Mouse (Mus musculus): ENCODE measurements at regions not wholly inside any gene's neighbourhood (a gene's known extent, or its start where the extent isn't known, plus 50 kb on each side); places are given as distances from the start of the nearest gene placed in this dataset.
"Not testable (repeated sequence)": the region's sequence is repeated elsewhere in the genome, so short reads cannot be mapped to it uniquely, and the experiment has no call there.

DNA sequence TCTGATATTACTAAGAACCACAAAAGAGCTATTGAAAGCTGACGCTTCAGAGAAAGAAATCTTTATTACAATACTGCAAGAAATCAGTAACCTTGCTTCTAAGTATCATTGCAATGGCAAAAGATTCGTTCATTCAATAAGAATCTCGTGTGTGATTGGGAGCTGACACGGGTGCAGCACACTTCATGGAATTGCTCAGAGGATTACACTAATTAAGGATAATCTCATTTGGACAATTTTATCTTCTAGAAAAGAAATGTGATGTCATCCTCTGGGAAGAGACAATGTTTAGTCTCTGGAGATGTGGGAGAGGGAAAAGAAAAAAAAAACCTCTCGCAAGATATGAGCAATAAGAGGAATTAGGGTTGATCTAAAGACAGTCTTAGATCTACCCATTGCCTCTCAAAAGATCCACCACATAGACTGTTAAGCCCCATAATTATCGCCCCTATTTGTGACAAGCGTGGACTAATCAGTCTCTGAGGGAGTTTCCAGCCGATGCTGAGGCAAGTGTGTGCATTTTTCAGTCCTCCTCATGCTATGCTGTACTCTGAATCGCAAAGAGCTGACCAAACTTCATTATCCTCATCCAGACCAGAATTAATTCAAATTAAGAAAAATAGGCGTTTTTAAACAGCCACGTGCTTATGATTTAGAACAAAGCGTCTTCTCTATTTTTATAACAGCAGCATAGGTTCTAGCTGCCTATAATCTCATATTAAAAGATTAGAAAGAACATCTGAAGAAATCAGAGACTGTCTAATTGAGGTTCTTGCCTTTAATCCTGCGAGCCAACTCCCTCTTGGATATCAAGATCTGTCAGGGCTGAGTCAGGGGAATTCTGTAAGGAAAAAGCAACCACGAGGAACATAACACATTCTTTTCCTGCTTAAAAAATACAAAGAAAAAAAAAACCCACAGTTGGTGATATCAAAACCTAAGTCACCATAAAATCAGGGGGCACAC, 271.1 kb upstream of the Ednrb start:
- Histone ChIP-seq H3K4me2 (replicated peaks; ENCODE audit: low read depth, low read length) (no peak overlapping the region), H3K27ac (ENCODE audit: low read length) (no peak overlapping the region), H3K9ac (replicated peaks; ENCODE audit: low read length) (no peak overlapping the region), H3K4me1 (ENCODE audit: insufficient read depth, low read length) (no peaks in the 10 kb centered on the region), H3K9me3 (ENCODE audit: low read length) (no peaks in the 10 kb centered on the region), H3K4me3 (ENCODE audit: low read length) (no peak overlapping the region), H3K36me3 (ENCODE audit: insufficient read depth, low read length) (no peaks in the 10 kb centered on the region), H3K27me3 (ENCODE audit: insufficient read depth, low read length) (no peaks in the 10 kb centered on the region)
- ATAC-seq (ENCODE audit: low FRiP score, low TSS enrichment), result no peak
- 86% methylated on average over 14 of the region's 14 CpGs for WGBS

DNA sequence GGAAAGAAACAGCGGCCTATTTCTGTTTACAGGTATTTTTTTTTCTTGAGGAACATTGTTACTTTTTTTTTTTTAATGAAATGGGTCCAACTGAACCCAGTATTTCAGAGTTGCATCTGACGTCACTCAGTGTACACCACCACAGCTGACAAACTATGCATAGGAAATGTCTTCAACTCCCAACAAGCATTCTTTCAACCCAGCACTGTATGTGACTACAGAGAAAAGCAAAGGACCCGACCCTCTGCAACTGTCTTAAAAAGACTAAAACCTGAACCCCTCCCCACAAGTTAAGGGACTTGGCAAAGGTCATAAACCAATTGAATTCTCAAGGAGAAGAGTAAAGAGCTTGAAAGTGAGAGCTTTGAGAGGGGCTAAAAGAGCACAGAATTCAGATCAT, 270.0 kb upstream of the Ednrb start:
- H3K4me1 ChIP-seq (ENCODE audit: insufficient read depth, low read length), result no peaks in the 10 kb centered on the region
- H3K4me3 ChIP-seq (ENCODE audit: low read length), result no peak overlapping the region
- H3K4me2 ChIP-seq (replicated peaks; ENCODE audit: low read depth, low read length), result no peak overlapping the region
- no peak overlapping the region for H3K27ac ChIP-seq (ENCODE audit: low read length)
- no peak for ATAC-seq (ENCODE audit: low FRiP score, low TSS enrichment)
- H3K9me3 ChIP-seq (ENCODE audit: low read length), result no peaks in the 10 kb centered on the region
- no peaks in the 10 kb centered on the region for H3K27me3 ChIP-seq (ENCODE audit: insufficient read depth, low read length)
- whole genome bisulfite sequencing, result 71% methylated on average over 3 of the region's 3 CpGs
- H3K9ac ChIP-seq (replicated peaks; ENCODE audit: low read length), result no peak overlapping the region
- no peaks in the 10 kb centered on the region for H3K36me3 ChIP-seq (ENCODE audit: insufficient read depth, low read length)

DNA sequence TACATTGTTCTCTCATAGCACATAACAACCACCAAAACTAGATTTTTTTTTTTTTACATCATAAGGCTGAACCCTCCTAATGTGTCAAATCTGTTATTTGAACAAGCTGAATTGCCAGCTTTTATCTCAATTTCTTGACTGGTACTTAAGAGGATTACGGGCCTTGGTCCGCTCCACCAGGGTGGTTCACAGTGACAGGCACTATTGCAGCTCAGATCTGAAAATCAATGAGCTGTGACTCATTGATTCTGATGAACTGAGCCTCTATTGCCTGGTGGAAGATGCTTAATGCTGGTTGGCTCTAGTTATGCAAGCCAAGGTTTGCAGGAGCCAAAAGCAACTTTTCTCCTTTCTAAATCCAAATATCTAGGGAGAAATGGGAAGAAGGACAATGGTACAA, 269.2 kb upstream of the Ednrb start:
- H3K9ac ChIP-seq (replicated peaks; ENCODE audit: low read length), result no peak overlapping the region

DNA sequence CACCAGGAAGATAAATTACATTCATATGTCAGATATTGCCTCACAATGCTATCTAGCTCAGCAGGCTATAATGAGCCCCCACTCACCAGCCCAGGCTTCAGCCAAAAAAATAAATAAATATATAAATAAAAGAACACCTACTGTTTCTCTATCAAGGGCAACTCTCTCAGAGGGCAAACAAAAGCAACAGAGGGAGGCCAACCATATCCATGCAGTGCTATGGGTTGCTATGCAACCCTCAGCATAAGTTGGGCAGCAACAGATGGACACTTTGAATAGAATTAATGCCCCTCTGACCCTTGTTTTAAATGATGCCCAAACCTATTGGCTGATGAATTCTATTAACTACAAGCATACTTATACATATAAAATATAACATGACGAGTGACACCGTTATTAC, 242.2 kb upstream of the Ednrb start:
- H3K9me3 ChIP-seq (ENCODE audit: low read length), result no peaks in the 10 kb centered on the region
- H3K27ac ChIP-seq (ENCODE audit: low read length), result no peak overlapping the region
- no peak overlapping the region for H3K9ac ChIP-seq (replicated peaks; ENCODE audit: low read length)
- no peaks in the 10 kb centered on the region for H3K27me3 ChIP-seq (ENCODE audit: insufficient read depth, low read length)
- no peak overlapping the region for H3K4me2 ChIP-seq (replicated peaks; ENCODE audit: low read depth, low read length)
- no peaks in the 10 kb centered on the region for H3K36me3 ChIP-seq (ENCODE audit: insufficient read depth, low read length)
- WGBS, result 96% methylated on average over 2 of the region's 2 CpGs
- no peak for ATAC-seq (ENCODE audit: low FRiP score, low TSS enrichment)
- no peaks in the 10 kb centered on the region for H3K4me1 ChIP-seq (ENCODE audit: insufficient read depth, low read length)
- no peak overlapping the region for H3K4me3 ChIP-seq (ENCODE audit: low read length)

More for the DNA sequence above, 269.2 kb upstream of the Ednrb start:
- Histone ChIP-seq H3K9me3 (ENCODE audit: low read length) (no peaks in the 10 kb centered on the region), H3K27me3 (ENCODE audit: insufficient read depth, low read length) (no peaks in the 10 kb centered on the region), H3K27ac (ENCODE audit: low read length) (no peak overlapping the region), H3K4me1 (ENCODE audit: insufficient read depth, low read length) (no peaks in the 10 kb centered on the region), H3K4me3 (ENCODE audit: low read length) (no peak overlapping the region), H3K36me3 (ENCODE audit: insufficient read depth, low read length) (no peaks in the 10 kb centered on the region), H3K4me2 (replicated peaks; ENCODE audit: low read depth, low read length) (no peak overlapping the region)
- whole genome bisulfite sequencing, result 63% methylated on average over 2 of the region's 2 CpGs
- no peak for ATAC-seq (ENCODE audit: low FRiP score, low TSS enrichment)

DNA sequence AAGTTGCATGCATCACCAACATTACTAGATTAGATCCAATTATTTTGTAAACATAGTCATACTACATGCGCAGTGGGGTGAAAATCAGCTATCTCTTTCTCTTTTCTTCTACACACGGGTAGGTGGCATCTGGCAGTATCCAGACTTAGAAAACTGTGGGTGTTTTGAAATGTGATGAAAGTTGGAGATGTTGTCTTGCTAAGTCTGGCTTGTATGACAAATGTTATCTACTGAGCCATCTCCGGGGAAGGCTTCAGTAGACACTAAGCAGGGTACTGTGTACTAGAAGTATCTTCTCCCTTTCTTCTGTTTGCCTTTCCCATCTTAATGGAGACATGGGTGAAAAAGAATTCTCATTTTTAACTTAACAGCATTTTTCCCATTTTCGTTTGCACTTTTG, 220.0 kb upstream of the Ednrb start:
- H3K27ac ChIP-seq (ENCODE audit: low read length); H3K36me3 ChIP-seq (ENCODE audit: insufficient read depth, low read length); H3K4me1 ChIP-seq (ENCODE audit: insufficient read depth, low read length); H3K9me3 ChIP-seq (ENCODE audit: low read length); H3K4me3 ChIP-seq (ENCODE audit: low read length); H3K27me3 ChIP-seq (ENCODE audit: insufficient read depth, low read length); ATAC-seq (ENCODE audit: low FRiP score, low TSS enrichment); H3K9ac ChIP-seq (replicated peaks; ENCODE audit: low read length); H3K4me2 ChIP-seq (replicated peaks; ENCODE audit: low read depth, low read length): not testable (repeated sequence)
- 65% methylated on average over 1 of the region's 4 CpGs for WGBS

DNA sequence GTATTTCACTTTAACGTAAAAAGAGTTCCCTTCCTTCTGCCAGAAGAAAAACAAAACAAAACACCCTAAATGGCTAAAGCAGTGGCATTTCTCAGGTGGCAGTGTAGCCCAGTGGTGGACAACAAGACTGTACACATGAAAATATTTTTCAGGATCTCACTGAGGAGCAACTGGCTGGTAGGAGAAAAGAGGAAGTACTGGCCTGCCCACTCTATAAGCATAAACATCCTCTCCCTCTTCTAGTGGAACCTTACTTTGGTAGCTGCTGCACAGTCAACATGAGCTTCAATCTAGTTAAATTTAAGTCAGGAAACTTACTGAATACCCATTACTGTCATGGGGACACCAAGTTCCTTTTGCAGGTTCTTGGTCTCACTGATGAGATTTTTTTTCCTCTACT, 209.5 kb upstream of the Ednrb start:
- WGBS, result 89% methylated on average over 1 of the region's 1 CpGs
- no peak overlapping the region for H3K4me2 ChIP-seq (replicated peaks; ENCODE audit: low read depth, low read length)
- no peak overlapping the region for H3K4me3 ChIP-seq (ENCODE audit: low read length)
- no peaks in the 10 kb centered on the region for H3K27me3 ChIP-seq (ENCODE audit: insufficient read depth, low read length)
- no peaks in the 10 kb centered on the region for H3K4me1 ChIP-seq (ENCODE audit: insufficient read depth, low read length)
- H3K9me3 ChIP-seq (ENCODE audit: low read length), result no peaks in the 10 kb centered on the region
- H3K27ac ChIP-seq (ENCODE audit: low read length), result no peak overlapping the region
- no peak overlapping the region for H3K9ac ChIP-seq (replicated peaks; ENCODE audit: low read length)
- no peaks in the 10 kb centered on the region for H3K36me3 ChIP-seq (ENCODE audit: insufficient read depth, low read length)
- no peak for ATAC-seq (ENCODE audit: low FRiP score, low TSS enrichment)

DNA sequence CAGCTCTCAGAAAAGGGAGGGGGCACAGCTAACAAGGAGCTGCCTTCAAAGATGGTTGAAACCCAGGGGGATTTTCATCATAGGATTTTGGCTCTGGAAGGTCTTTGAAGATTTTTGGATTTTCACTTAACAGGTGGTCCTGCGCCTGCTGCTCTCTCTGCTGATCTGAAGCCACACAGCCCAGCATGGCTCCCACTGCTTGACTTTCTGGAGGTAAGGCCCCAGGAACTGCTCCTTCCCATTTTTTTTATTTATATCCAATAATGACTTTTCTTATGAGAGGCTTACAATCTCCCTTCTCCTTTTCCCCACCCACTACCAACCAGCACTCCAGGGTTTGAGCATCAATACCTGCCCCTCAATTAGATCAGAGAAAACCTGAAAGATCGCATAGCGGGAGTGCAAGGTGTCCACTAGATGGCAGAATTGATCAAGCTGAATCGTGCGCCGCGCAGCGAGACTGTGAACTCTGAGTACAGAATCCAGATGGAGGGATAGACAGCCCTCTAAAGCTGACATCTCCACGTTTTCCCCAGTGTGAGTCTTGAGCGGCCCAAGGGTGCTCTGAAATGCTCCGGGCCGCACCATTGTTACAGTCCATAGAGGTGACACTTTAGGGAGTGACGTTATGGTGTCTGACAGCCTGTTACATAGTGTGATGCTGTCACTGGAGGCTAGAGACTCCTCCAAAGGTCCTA, 194.6 kb upstream of the Ednrb start:
- no peaks in the 10 kb centered on the region for H3K36me3 ChIP-seq (ENCODE audit: insufficient read depth, low read length)
- 10% methylated on average over 13 of the region's 13 CpGs for WGBS
- peaks cover 7% of the 10 kb centered on the region; the same call in 1 of the 2 replicates for H3K27me3 ChIP-seq (ENCODE audit: insufficient read depth, low read length)
- H3K4me2 ChIP-seq (replicated peaks; ENCODE audit: low read depth, low read length), result no peak overlapping the region
- H3K4me3 ChIP-seq (ENCODE audit: low read length), result no peak overlapping the region
- H3K4me1 ChIP-seq (ENCODE audit: insufficient read depth, low read length), result no peaks in the 10 kb centered on the region
- H3K9me3 ChIP-seq (ENCODE audit: low read length), result no peaks in the 10 kb centered on the region
- no peak overlapping the region for H3K27ac ChIP-seq (ENCODE audit: low read length)
- ATAC-seq (ENCODE audit: low FRiP score, low TSS enrichment), result peak; percentile 79
- no peak overlapping the region for H3K9ac ChIP-seq (replicated peaks; ENCODE audit: low read length)

DNA sequence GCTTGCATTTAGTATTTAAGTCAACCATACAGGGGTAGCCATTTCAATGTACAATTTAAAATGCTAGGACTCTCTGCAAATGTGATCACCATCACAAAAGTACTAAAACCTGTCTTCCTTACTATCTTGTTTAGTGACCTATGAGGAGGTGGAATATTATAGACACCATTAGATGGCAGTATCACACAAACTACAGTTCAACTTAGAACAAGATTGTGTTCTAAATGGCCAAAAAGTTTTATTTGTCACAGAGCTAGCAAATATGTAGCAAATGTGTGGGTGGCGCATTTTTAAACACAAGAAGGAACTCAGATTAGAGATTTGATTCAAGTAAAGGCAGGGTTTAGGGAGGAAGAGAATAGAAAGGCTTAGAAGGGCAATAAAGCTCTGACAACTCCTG, 189.4 kb upstream of the Ednrb start:
- Histone ChIP-seq H3K9ac (replicated peaks; ENCODE audit: low read length) (no peak overlapping the region), H3K4me1 (ENCODE audit: insufficient read depth, low read length) (0 out of 2 replicates have a peak, but pooled peaks cover 2% of the 10 kb centered on the region), H3K27ac (ENCODE audit: low read length) (no peak overlapping the region), H3K9me3 (ENCODE audit: low read length) (no peaks in the 10 kb centered on the region), H3K4me3 (ENCODE audit: low read length) (no peak overlapping the region), H3K27me3 (ENCODE audit: insufficient read depth, low read length) (peaks cover 10% of the 10 kb centered on the region; the same call in 1 of the 2 replicates), H3K36me3 (ENCODE audit: insufficient read depth, low read length) (no peaks in the 10 kb centered on the region), H3K4me2 (replicated peaks; ENCODE audit: low read depth, low read length) (no peak overlapping the region)
- no peak for ATAC-seq (ENCODE audit: low FRiP score, low TSS enrichment)
- 44% methylated on average over 1 of the region's 1 CpGs for WGBS

DNA sequence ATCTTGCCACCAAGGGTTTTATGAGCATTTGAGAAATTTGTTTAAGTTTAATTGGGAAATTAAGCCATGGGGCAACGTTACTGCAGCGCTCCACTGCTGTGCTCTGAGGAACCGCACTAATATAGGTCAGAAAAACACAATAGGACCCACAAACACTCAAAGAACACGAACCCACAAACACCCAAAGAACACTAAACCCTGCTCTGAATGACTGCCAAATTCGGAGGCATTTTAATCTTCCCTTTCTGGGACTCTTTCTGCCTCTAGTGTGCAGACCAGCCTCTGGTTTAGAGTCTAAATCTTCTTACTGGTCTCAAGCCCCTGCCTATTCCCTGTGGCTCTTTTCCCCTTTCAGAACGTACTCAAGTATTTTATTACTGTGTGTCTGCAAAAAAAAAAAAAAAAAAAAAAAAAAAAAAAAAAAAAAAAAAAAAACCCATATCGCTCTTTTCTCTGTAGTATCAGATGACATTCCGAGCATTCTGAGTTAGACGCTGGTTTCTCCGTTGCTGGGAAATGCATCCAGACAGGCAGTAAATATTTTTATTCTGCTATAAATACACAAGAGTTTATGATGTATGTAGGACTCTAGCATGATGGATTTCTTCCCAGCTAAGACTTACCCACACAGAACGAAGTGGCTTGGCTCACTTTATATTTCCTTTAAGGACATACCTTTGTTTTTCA, 186.7 kb upstream of the Ednrb start:
- H3K4me2 ChIP-seq (replicated peaks; ENCODE audit: low read depth, low read length), result no peak overlapping the region
- ATAC-seq (ENCODE audit: low FRiP score, low TSS enrichment), result no peak
- no peaks in the 10 kb centered on the region for H3K9me3 ChIP-seq (ENCODE audit: low read length)
- 33% methylated on average over 11 of the region's 11 CpGs for WGBS
- H3K36me3 ChIP-seq (ENCODE audit: insufficient read depth, low read length), result no peaks in the 10 kb centered on the region
- H3K9ac ChIP-seq (replicated peaks; ENCODE audit: low read length), result no peak overlapping the region
- H3K4me3 ChIP-seq (ENCODE audit: low read length), result no peak overlapping the region
- no peak overlapping the region for H3K27ac ChIP-seq (ENCODE audit: low read length)
- H3K27me3 ChIP-seq (ENCODE audit: insufficient read depth, low read length), result 0 out of 2 replicates have a peak, but pooled peaks cover 3% of the 10 kb centered on the region
- H3K4me1 ChIP-seq (ENCODE audit: insufficient read depth, low read length), result 0 out of 2 replicates have a peak, but pooled peaks cover 2% of the 10 kb centered on the region
